Mouse (Mus musculus) intestine, postnatal 0 days (tissue): Measurements from ENCODE around the gene Mical2. TPM values are rescaled to one million over a fixed set of nuclear protein-coding genes. Genes with fewer than 3 reads are reported as not detected.
A peak's percentile ranks its signal among the peaks of the same experiment; 100 is the strongest.

Experiments used
- ATAC-seq: fragments of 200-750 bp; cut with Nextera tagmentation; 2 replicates; pipeline ENCODE4 v1.8.0; 2017; ENCODE audit warnings: mild to moderate bottlenecking, moderate TSS enrichment, moderate library complexity
- H3K27ac ChIP-seq: fragments of 300-500 bp; sonication (generic); 2 replicates; pipeline ENCODE4 v1.5.1; 2014; ENCODE audit warnings: mild to moderate bottlenecking, low read depth, low read length, moderate library complexity
- H3K27me3 ChIP-seq: fragments of 300-500 bp; sonication (generic); replicated peaks from 2 replicates; pipeline ENCODE4 v1.6.1; 2014; ENCODE audit warnings: low read length, mixed read lengths; ENCODE audit not compliant: control insufficient read depth, insufficient read depth
- H3K36me3 ChIP-seq: fragments of 300-500 bp; sonication (generic); 2 replicates; pipeline ENCODE4 v1.6.1; 2014; ENCODE audit warnings: mild to moderate bottlenecking, moderate library complexity; ENCODE audit not compliant: control insufficient read depth, insufficient read depth
- H3K4me1 ChIP-seq: fragments of 300-500 bp; sonication (generic); replicated peaks from 2 replicates; pipeline ENCODE4 v1.6.1; 2014; ENCODE audit warnings: antibody characterized with exemption, low read length, mixed read lengths; ENCODE audit not compliant: control insufficient read depth, insufficient read depth
- H3K4me2 ChIP-seq: fragments of 300-500 bp; sonication (generic); replicated peaks from 2 replicates; pipeline ENCODE4 v1.6.1; 2014; ENCODE audit warnings: low read depth, mild to moderate bottlenecking, moderate library complexity
- H3K4me3 ChIP-seq: fragments of 300-500 bp; sonication (generic); 2 replicates; pipeline ENCODE4 v1.5.1; 2014; ENCODE audit warnings: low read depth, low read length
- H3K9ac ChIP-seq: fragments of 300-500 bp; sonication (generic); 2 replicates; pipeline ENCODE4 v1.6.1; 2014; ENCODE audit warnings: mild to moderate bottlenecking, low read depth, low read length
- H3K9me3 ChIP-seq: fragments of 300-500 bp; sonication (generic); 2 replicates; pipeline ENCODE4 v1.6.1; 2016; ENCODE audit warnings: mixed run types; ENCODE audit not compliant: control insufficient read depth
- CTCF ChIP-seq: sonication (generic); IDR thresholded peaks from 2 replicates; pipeline ENCODE4 v1.5.1; 2016; ENCODE audit warnings: low read depth, mild to moderate bottlenecking, control low read depth, antibody characterized with exemption, moderate library complexity
- WGBS: fragments of 180-500 bp; shearing (Covaris S2); extraction: QIAGEN DNeasy Blood & Tissue Kit; methylation state at CpG from one replicate; pipeline ENCODE4 v1.1.7; 2014; 5-methylcytosine and 5-hydroxymethylcytosine counted together
- polyA plus RNA-seq: library from polyadenylated mRNA; unstranded; fragments of >200 nt; fragmentation: Nextera tagmentation; extraction: Ambion mirVana; gene quantifications from 2 replicates; pipeline ENCODE4 v1.2.1, GENCODE M21; 2015

Gene Mical2
- polyA plus RNA-seq, 1 experiment from 2014 or later: 13.0 TPM

- Histone ChIP-seq H3K4me2 (no peak overlapping the region), H3K27ac (no peak overlapping the region), H3K27me3 (no peaks in the 10 kb centered on the region), H3K9ac (no peak overlapping the region), H3K36me3 (no peaks in the 10 kb centered on the region), H3K4me3 (no peak overlapping the region), H3K9me3 (no peaks in the 10 kb centered on the region), H3K4me1 (peaks cover 15% of the 10 kb centered on the region)
- 75% methylated on average over 5 of the region's 5 CpGs for WGBS
- ATAC-seq: no peak
- TF ChIP-seq CTCF: no peak
Measured at GRCm38 (mm10) chr7:112267266-112267665, 41.6 kb downstream of the Mical2 start.

DNA sequence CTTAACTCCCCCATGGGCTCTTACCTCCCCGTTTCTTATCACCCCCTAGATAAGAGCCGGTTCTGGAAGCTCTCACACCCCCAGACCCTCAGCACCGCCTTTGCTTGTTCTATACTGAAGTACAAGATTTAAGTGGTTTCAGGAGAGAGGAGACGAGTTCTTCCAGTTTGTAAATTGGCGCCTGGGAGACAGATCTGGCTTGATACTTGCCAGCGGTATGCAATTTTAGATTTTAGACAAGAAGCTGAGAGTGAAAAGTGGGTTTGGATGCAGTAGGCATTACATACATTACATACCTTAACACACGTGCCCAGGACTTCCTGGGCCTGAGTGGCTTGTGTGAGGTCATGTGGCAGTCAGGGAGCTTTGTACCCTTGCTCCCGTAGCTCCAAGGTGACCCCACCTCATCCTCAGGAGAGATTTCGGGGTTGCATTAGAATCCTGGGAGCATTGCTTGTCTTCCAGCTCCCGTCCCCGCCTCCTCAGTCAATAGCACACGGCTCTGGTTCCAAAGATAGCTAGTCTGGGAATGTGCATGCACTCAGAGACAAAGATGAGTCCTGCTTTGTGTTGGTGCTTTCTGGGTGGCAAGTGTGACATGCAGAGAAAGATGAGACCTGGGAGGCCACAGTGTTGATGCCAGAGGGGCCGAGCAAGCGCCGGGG, 43.2 kb downstream of the Mical2 start:
- Histone ChIP-seq H3K4me1 (peaks cover 15% of the 10 kb centered on the region), H3K4me3 (no peak overlapping the region), H3K27me3 (no peaks in the 10 kb centered on the region), H3K27ac (no peak overlapping the region), H3K36me3 (no peaks in the 10 kb centered on the region), H3K9ac (no peak overlapping the region), H3K4me2 (no peak overlapping the region), H3K9me3 (no peaks in the 10 kb centered on the region)
- ATAC-seq: no peak
- WGBS: 62% methylated on average over 15 of the region's 15 CpGs
- TF ChIP-seq CTCF: no peak

- ATAC-seq: peak; percentile 81
Measured at GRCm38 (mm10) chr7:112270870-112271269, 45.2 kb downstream of the Mical2 start.

DNA sequence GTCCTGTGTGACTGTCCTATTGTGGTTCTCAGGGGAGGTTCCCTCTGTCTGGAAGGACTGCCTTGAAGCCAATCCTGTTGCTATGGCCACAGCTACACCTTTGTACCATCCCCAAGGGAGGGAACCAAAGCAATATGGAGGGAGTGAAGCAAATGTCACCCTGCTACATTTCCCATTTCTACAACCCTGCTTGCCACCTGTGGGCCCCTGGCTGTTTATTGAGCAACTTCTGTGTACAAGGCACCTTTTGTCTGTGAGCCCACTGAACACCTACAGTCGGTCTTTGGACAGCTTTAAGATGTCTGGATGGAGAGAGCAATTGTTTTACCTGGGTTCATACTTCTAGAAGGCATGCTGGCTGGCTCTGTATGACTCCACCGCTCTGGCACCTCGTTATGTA, 46.0 kb downstream of the Mical2 start:
- Histone ChIP-seq H3K4me3 (no peak overlapping the region), H3K9ac (no peak overlapping the region), H3K27ac (peak overlapping the region; percentile 51), H3K4me2 (peak overlapping the region; percentile 4; the same call in 1 of the 2 replicates), H3K27me3 (no peaks in the 10 kb centered on the region), H3K36me3 (no peaks in the 10 kb centered on the region), H3K4me1 (peaks cover 19% of the 10 kb centered on the region), H3K9me3 (no peaks in the 10 kb centered on the region)
- no peak for TF ChIP-seq CTCF
- 75% methylated on average over 3 of the region's 3 CpGs for WGBS
- peak; percentile 21; the same call in 1 of the 2 replicates for ATAC-seq

More at GRCm38 (mm10) chr7:112270870-112271269, 45.2 kb downstream of the Mical2 start:
- Histone ChIP-seq H3K27ac (peak overlapping the region; percentile 51), H3K9ac (no peak overlapping the region), H3K4me2 (no peak overlapping the region), H3K4me1 (peaks cover 15% of the 10 kb centered on the region), H3K4me3 (no peak overlapping the region), H3K36me3 (no peaks in the 10 kb centered on the region), H3K9me3 (no peaks in the 10 kb centered on the region), H3K27me3 (no peaks in the 10 kb centered on the region)
- no peak for TF ChIP-seq CTCF
- 30% methylated on average over 5 of the region's 5 CpGs for WGBS

- Histone ChIP-seq H3K4me1 (peaks cover 23% of the 10 kb centered on the region), H3K36me3 (no peaks in the 10 kb centered on the region), H3K9ac (no peak overlapping the region), H3K4me2 (no peak overlapping the region), H3K9me3 (no peaks in the 10 kb centered on the region), H3K27ac (no peak overlapping the region), H3K4me3 (no peak overlapping the region), H3K27me3 (no peaks in the 10 kb centered on the region)
- WGBS: 53% methylated on average over 5 of the region's 5 CpGs
- no peak for TF ChIP-seq CTCF
- no peak for ATAC-seq
Measured at GRCm38 (mm10) chr7:112272692-112273091, 47.0 kb downstream of the Mical2 start.

- Histone ChIP-seq H3K27me3 (no peaks in the 10 kb centered on the region), H3K36me3 (no peaks in the 10 kb centered on the region), H3K4me3 (no peak overlapping the region), H3K4me2 (no peak overlapping the region), H3K4me1 (peaks cover 23% of the 10 kb centered on the region), H3K9me3 (no peaks in the 10 kb centered on the region), H3K27ac (no peak overlapping the region), H3K9ac (no peak overlapping the region)
- no peak for ATAC-seq
- no peak for TF ChIP-seq CTCF
- WGBS: 72% methylated on average over 6 of the region's 6 CpGs
Measured at GRCm38 (mm10) chr7:112273451-112273850, 47.8 kb downstream of the Mical2 start.
